Mouse (Mus musculus) lung, postnatal 0 days (tissue): Measurements from ENCODE around the gene Fbxo10.

ENCODE experiments used
- CTCF ChIP-seq: IDR thresholded peaks from 2 replicates; pipeline ENCODE4 v1.5.1; 2016; ENCODE audit warnings: antibody characterized with exemption, mild to moderate bottlenecking
- EP300 ChIP-seq: IDR thresholded peaks from 2 replicates; pipeline ENCODE4 v1.6.1; 2016; ENCODE audit warnings: antibody characterized with exemption, mild to moderate bottlenecking, control low read depth

DNA sequence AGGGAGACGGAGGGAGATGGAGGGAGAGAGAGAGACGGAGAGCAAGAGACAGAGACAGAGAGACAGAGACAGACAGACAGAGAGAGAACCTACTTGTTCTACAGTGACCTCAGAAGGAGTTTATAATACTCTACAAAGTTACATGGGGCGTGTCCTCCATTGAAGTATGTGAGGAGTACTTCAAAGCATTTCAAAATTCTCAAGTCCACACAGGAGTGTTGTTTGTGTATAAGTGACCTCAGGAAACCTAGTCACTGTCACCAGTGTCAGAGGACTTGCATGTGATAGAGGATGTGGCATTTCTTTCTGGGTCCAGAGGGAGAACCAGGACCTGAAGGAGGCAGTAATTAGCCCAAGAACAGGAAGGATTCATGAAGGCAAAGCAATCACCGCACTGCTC is 46.6 kb upstream of the Fbxo10 start:
- no peak for TF ChIP-seq CTCF
- peak; percentile 51; the same call in 1 of the 2 replicates for TF ChIP-seq EP300
